Mouse (Mus musculus) neutrophil, adult 5-6 weeks (primary cell): ENCODE results near the gene Prss57. TPM values are rescaled to one million over a fixed set of nuclear protein-coding genes. Genes with fewer than 3 reads are reported as not detected.

Source experiments
- ATAC-seq: fragments of 151-379, 151-347 bp; 2 replicates; pipeline ENCODE4 v1.8.0; 2017; ENCODE audit warnings: mild to moderate bottlenecking, moderate TSS enrichment; ENCODE audit not compliant: insufficient number of reproducible peaks, poor library complexity, low FRiP score, severe bottlenecking; ENCODE audit errors: extremely low read depth
- total RNA-seq: library from RNA; stranded (forward); fragments of 200-1000 nt; gene quantifications from 2 replicates; pipeline ENCODE4 v1.2.3, GENCODE M21; 2017

Prss57 gene
- total RNA-seq: 1.1 and 1.2 TPM in 2 replicates

DNA sequence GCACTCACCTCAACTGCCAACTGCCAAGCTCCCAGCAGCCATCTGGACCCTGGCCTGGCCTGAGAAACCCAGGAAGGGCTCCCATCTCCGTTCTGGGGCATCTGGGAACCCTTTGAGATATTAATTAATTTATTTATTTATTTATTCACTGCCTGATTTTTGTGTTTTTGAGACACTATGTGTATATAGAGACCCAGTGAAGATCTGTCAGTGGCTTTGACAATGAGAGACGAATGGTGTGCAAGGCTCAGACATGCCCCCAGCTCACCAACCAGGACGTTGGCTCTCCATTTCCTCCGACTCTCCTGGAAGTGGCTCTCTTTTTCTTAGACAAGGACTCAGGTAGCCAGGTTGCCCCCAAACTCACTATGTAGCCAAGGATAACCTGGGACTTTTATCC lies at the start of gene Prss57:
Prss57 (minus strand) TSS at position 101 of the 400 bp plus-strand sequence.
- ATAC-seq: no peak

DNA sequence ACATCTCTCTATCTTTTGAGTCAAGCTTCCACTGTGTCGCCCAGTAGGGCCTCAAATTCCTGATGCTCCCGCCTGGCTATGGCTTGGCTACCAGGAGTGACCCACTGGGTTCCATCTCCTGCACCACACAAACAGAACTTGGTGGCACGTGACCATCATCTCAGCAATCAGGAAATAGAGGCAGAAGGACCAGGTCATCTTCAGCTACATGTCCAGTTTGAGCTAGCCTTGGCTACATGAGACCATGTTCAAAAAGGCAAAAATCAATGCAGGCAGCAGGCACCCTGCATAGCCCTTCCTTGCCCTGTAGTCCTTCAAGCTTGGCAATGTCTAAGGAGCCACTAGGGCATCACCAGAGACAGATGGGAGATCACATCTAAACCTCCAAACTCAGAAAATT lies 49.3 kb upstream of the Prss57 start:
- ATAC-seq: no peak

DNA sequence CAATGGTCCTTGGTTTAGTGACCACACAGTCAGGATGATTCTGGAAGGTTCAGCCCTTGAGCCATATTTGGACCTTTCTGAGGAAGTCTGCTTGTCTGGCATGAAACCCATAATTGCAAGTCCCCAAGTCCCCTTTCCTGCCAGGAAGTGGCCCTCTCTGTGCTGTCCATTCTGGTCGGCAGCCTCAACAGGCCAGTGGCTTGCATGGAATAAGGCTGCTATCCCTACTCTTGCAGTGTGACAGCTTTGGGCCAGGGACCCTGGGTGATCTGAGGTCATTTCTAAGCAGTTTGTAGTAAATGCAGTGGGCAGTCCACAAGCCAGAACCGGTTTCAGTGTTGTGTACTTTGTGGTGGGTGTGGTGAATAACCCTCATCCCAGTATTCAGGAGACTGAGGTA lies 47.4 kb upstream of the Prss57 start:
- no peak for ATAC-seq

GRCm38 (mm10) chr10:79836918-79837317 lies 46.2 kb upstream of the Prss57 start:
- no peak for ATAC-seq

GRCm38 (mm10) chr10:79834769-79835398 lies 44.1 kb upstream of the Prss57 start:
- peak; percentile 84 for ATAC-seq

DNA sequence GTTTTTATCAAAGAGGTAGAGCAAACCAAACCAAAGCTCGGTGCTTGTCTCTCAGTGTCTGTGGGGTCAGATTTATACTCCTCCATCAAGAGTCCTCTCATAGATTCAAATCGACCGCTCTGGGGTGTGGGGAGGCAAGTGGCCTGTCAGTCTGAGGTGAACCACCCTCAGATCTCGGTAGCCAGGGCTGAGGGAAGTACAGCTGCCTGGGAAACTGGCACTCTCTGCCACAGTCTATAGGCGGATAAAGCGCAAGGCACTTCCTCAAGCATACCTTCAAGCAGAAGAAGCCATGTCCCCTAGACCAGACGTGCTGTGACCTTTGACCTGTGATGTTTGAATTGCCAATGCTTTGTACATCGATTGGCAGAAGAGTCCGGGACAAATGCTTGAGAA lies 42.0 kb upstream of the Prss57 start:
- no peak for ATAC-seq

- ATAC-seq: no peak
Measured at GRCm38 (mm10) chr10:79832026-79832785, 41.4 kb upstream of the Prss57 start.

DNA sequence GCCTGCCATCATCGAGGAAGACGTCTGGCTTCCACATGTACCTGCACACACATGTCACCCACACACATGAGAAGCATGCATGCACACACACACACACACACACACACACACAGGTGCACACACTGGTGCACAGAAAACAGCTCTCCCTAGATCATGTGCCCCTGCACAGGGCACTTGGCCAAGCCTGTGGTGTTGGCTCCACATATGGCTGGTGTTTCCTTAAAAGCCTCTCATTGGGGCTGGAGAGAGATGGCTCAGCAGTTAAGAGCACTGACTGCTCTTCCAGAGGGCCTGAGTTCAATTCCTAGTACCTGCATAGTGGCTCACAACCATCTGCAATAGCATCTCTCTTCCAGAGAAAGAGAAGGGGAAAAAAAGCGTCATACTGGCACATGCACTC lies 40.8 kb upstream of the Prss57 start:
- no peak for ATAC-seq

- ATAC-seq: no peak
Measured at GRCm38 (mm10) chr10:79824413-79824812, 33.7 kb upstream of the Prss57 start.

- ATAC-seq: no peak
Measured at GRCm38 (mm10) chr10:79823011-79823410, 32.2 kb upstream of the Prss57 start.

DNA sequence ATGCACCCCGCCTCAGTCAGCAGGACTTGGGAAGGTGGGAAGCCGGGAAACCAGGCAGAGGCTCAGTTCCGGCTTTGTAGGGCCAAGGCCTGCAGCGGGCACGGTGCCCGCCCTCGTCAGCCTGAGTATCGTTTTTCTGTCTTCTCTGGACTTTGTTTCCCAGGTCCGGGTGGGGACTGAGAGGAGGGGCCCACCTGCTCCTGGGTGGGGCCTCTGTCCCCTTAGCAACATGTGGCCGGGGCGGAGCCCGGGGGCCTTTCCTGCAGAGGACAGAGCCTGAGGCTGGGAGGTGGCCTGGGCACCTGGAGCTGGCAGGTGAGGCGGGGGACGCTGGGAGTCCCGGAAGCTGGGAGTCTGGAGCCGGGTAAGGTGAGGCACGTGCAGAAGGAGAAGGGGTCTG lies 31.6 kb upstream of the Prss57 start:
- no peak for ATAC-seq

DNA sequence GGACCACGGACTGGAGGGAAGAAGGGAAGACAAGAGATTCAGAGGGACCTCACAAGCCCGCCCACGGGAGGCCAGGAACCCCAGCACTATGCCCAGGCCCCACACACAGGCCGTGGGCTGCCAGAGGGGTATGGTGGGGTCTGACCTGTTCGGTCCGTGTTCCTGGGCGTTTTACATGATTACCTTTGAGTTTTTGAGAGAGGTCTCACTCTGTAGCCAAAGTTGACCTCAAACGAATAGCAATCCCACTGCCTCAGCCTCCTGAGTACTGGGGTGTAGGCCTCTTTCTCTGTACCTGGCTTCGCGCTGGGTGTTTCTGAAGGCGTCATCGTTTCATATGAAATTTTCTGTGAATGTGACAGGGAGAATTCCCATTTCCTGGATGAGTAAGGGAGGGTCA lies 31.0 kb upstream of the Prss57 start:
- ATAC-seq: no peak

DNA sequence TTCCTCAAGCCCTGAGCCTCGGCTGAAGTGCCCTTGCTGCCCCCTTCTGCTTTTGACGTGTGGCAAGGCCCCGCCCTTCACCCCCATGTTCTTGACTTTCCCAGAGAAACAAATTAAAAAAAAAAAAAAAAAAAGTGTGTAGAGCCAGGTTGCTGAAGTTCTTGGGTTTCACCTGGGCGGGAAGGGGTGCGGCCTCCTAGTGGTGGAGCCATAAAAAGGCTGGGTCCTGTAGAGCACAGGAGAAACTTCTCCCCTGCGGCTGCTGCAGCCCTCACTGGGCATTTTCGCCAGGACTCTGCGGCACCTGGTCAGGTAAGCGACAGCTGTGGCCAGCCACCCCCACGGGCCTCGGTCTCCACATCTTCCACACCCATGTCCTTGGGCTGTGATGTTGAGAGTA lies 30.0 kb upstream of the Prss57 start, which contains the start of gene Misp:
Misp (plus strand) TSS at position 208 of the 400 bp plus-strand sequence.
- no peak for ATAC-seq

DNA sequence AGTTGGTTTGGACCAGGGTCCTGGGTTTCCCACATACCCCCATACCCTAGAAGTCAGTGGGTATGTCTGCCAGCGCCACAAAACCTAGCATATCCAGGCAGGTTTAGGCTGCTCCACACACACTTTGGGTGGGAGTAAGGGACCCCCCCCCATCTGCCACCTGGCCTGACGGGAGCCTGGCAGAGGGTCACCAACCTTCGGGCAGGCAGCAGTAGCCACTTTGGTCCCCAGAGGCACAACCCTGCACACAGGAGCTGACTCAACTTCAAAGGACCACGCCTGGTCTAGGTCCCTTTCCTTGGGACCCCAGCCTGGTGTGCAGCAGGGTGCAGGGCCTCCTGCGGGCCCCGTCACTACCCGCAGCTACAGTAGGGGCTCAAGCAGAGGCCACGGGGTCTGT lies 29.5 kb upstream of the Prss57 start:
- ATAC-seq: no peak

DNA sequence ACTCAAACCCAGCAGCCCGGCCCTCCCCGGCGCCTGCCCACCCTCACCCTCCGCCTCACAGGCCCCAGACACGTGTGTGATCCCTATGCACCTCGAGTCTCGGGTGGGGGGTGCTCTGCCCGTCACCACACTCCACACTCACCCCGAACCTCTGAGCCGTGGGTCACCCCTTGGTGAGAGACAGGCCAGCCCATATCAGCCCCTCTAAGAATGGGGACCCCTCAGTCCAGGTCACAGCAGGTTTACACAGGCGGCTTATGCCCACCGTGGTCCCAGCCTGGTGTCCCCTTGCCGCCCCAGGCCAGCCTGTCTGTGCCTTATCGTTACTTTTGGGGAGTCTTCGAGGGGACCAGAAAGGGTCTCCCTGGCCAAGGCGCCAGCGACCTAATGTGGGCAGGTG lies 28.8 kb upstream of the Prss57 start:
- no peak for ATAC-seq

DNA sequence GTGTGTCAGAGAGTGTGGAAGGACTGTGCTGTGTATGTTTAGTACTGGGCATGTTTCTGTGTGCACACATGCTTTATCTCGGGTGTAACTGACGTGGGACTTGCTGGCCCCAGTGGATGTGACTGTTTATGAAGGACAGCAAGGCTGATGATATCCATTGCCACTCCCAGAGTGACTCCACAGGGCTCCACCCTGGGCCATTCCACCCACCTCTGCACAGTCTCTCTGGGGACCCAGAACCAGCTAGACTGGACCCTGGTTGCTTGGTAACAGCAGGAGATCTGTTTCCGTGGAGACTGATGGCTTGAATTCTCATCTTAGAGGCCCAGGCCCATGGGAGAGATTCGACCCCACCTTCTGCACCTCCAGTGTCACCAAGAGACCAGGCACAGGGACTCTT lies 27.5 kb upstream of the Prss57 start:
- ATAC-seq: no peak

GRCm38 (mm10) chr10:79817111-79817510 lies 26.4 kb upstream of the Prss57 start:
- no peak for ATAC-seq

GRCm38 (mm10) chr10:79815671-79816494 lies 25.1 kb upstream of the Prss57 start:
- ATAC-seq: no peak

DNA sequence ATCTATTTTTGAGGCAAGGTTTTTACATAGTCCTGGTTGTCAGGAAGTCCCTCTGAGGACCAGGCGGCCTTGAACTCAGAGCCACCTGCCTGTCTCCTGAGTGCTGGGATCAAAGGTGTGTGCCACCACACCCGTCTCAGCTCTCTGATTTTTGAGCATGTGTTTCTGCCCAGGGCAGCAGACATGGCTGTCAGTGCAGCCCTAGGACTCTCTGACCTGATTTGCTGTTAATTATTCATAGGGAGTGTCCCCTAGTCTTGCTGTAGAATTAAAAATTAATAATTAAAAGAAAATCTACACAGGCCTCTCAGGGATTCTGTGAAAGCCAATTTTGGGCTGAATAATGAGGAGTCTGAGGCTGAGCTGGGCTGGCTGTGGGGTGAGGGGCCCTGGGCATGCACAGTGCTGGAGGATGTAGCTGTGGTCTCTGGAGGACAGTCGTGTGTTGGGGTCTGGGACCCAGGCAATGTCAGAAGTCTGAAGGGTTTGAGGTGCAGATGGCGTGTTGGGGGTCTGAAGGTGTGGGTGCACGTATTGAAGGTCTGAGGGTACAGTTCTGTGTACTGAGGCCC lies 23.6 kb upstream of the Prss57 start:
- no peak for ATAC-seq
